Mouse (Mus musculus): Measurements from ENCODE around the gene Olfr1123. TPM values are rescaled to one million over a fixed set of nuclear protein-coding genes. Genes with fewer than 3 reads are reported as not detected.
"Not testable (repeated sequence)": the region's sequence is repeated elsewhere in the genome, so short reads cannot be mapped to it uniquely, and the experiment has no call there.

Olfr1123 gene
- total RNA-seq (2021) = not detected
- long read RNA-seq, experiment 1 = 0 reads
- long read RNA-seq, experiment 2 = 0 reads

GRCm38 (mm10) chr2:87416335-87416734 is at the start of gene Olfr1123:
Olfr1123 (plus strand) TSS chr2:87416635.
- H3K4me3 ChIP-seq = no peak within 1 kb of the TSS
- no peak within 1 kb of the TSS for H3K27ac ChIP-seq
- TF ChIP-seq CTCF (IDR thresholded peaks at IDR 0.05) = no peak
- DNase-seq (ENCODE audit: extremely low spot score in 1 of 2, low spot score in 2 of 2) = no peak
- intact Hi-C loops (cut with DNase I) = no loop called here

- no peak within 1 kb of the TSS for H3K27ac ChIP-seq
- no peak within 1 kb of the TSS for H3K4me3 ChIP-seq
- no peak for TF ChIP-seq CTCF (IDR thresholded peaks at IDR 0.05)
- DNase-seq (ENCODE audit: extremely low spot score in 1 of 2, low spot score in 2 of 2) = no peak
- intact Hi-C loops (cut with DNase I) = no loop called here
Measured at GRCm38 (mm10) chr2:87369595-87369994, 46.8 kb upstream of the Olfr1123 start, which contains the start of gene Olfr1121. Olfr1121 (plus strand) TSS chr2:87369895.

GRCm38 (mm10) chr2:87371726-87372125 is 44.7 kb upstream of the Olfr1123 start:
- Histone ChIP-seq H3K4me3 (no peak overlapping the region), H3K27ac (no peak overlapping the region)
- no peak for TF ChIP-seq CTCF (IDR thresholded peaks at IDR 0.05)
- intact Hi-C loops (cut with DNase I) = no loop called here
- no peak for DNase-seq (ENCODE audit: extremely low spot score in 1 of 2, low spot score in 2 of 2)

GRCm38 (mm10) chr2:87383935-87384334 is 32.5 kb upstream of the Olfr1123 start:
- H3K4me3 ChIP-seq = no peak overlapping the region
- intact Hi-C loops (cut with DNase I) = no loop called here
- no peak for DNase-seq (ENCODE audit: extremely low spot score in 1 of 2, low spot score in 2 of 2)
- H3K27ac ChIP-seq = no peak overlapping the region
- no peak for TF ChIP-seq CTCF (IDR thresholded peaks at IDR 0.05)

- no peak for DNase-seq (ENCODE audit: extremely low spot score in 1 of 2, low spot score in 2 of 2)
- no peak for TF ChIP-seq CTCF (IDR thresholded peaks at IDR 0.05)
- no peak within 1 kb of the TSS for H3K4me3 ChIP-seq
- H3K27ac ChIP-seq = no peak within 1 kb of the TSS
- intact Hi-C loops (cut with DNase I) = no loop called here
Measured at GRCm38 (mm10) chr2:87385549-87385948, 30.9 kb upstream of the Olfr1123 start, which contains the start of gene Olfr1122. Olfr1122 (plus strand) TSS chr2:87385849.

- not testable (repeated sequence) for H3K27ac ChIP-seq, H3K4me3 ChIP-seq
- intact Hi-C loops (cut with DNase I) = loop anchor here (10.0 kb wide), 1 partner anchor 381 kb away; the partner anchor contains the start of gene Olfr152
- peak in 1 of 2 experiments; percentile 10 for DNase-seq (ENCODE audit: extremely low spot score in 1 of 2, low spot score in 2 of 2)
Measured at GRCm38 (mm10) chr2:87393605-87394004, 22.8 kb upstream of the Olfr1123 start.

- intact Hi-C loops (cut with DNase I) = loop anchor here (10.0 kb wide), 1 partner anchor 380 kb away; the partner anchor contains the start of gene Olfr152
- not testable (repeated sequence) for H3K4me3 ChIP-seq; H3K27ac ChIP-seq; DNase-seq (ENCODE audit: extremely low spot score in 1 of 2, low spot score in 2 of 2)
- TF ChIP-seq CTCF (IDR thresholded peaks at IDR 0.05) = peak; percentile 34
Measured at GRCm38 (mm10) chr2:87394686-87395085, 21.7 kb upstream of the Olfr1123 start.

GRCm38 (mm10) chr2:87429975-87430374 is 13.5 kb downstream of the Olfr1123 start, which contains the start of gene Olfr1124:
Olfr1124 (plus strand) TSS chr2:87430275.
- intact Hi-C loops (cut with DNase I) = no loop called here
- no peak for TF ChIP-seq CTCF (IDR thresholded peaks at IDR 0.05)

GRCm38 (mm10) chr2:87437731-87438130 is 21.3 kb downstream of the Olfr1123 start:
- intact Hi-C loops (cut with DNase I) = no loop called here
- Histone ChIP-seq H3K4me3 (no peak overlapping the region), H3K27ac (no peak overlapping the region)
- no peak for TF ChIP-seq CTCF (IDR thresholded peaks at IDR 0.05)
- no peak for DNase-seq (ENCODE audit: extremely low spot score in 1 of 2, low spot score in 2 of 2)

More at GRCm38 (mm10) chr2:87429975-87430374, 13.5 kb downstream of the Olfr1123 start, which contains the start of gene Olfr1124:
- Histone ChIP-seq H3K27ac (no peak within 1 kb of the TSS), H3K4me3 (no peak within 1 kb of the TSS)
- DNase-seq (ENCODE audit: extremely low spot score in 1 of 2, low spot score in 2 of 2) = no peak

GRCm38 (mm10) chr2:87453662-87454061 is 37.2 kb downstream of the Olfr1123 start, which contains the start of gene Olfr1126:
Olfr1126 (plus strand) TSS chr2:87453962.
- no peak within 1 kb of the TSS for H3K27ac ChIP-seq
- DNase-seq (ENCODE audit: extremely low spot score in 1 of 2, low spot score in 2 of 2) = no peak
- no peak within 1 kb of the TSS for H3K4me3 ChIP-seq
- intact Hi-C loops (cut with DNase I) = no loop called here
- no peak for TF ChIP-seq CTCF (IDR thresholded peaks at IDR 0.05)

- H3K4me3 ChIP-seq = no peak overlapping the region
- no peak for DNase-seq (ENCODE audit: extremely low spot score in 1 of 2, low spot score in 2 of 2)
- no peak for TF ChIP-seq CTCF (IDR thresholded peaks at IDR 0.05)
- no peak overlapping the region for H3K27ac ChIP-seq
- intact Hi-C loops (cut with DNase I) = no loop called here
Measured at GRCm38 (mm10) chr2:87461769-87462168, 45.3 kb downstream of the Olfr1123 start.

Other genes with a start within 250 kb of the Olfr1123 start
- not detected for gene Olfr1112, start 228.8 kb upstream of the Olfr1123 start, total RNA-seq (2021)
- not detected for gene Olfr1113, start 207.7 kb upstream of the Olfr1123 start, total RNA-seq (2021)
- not detected for gene Olfr1115, start 168.6 kb upstream of the Olfr1123 start, total RNA-seq (2021)
- gene Olfr1116, start 149.1 kb upstream of the Olfr1123 start, total RNA-seq (2021) = not detected
- not detected for gene Olfr1118, start 109.1 kb upstream of the Olfr1123 start, total RNA-seq (2021)
- gene Olfr1120, start 61.8 kb upstream of the Olfr1123 start, total RNA-seq (2021) = not detected
- not detected for gene Olfr1121, start 46.7 kb upstream of the Olfr1123 start, total RNA-seq (2021)
- gene Olfr1122, start 30.8 kb upstream of the Olfr1123 start, total RNA-seq (2021) = under 1 TPM in 1 of 2 experiments, not detected in 1; 0.11 TPM
- gene Olfr1124, start 13.6 kb downstream of the Olfr1123 start, total RNA-seq (2021) = not detected
- gene Olfr1126, start 37.3 kb downstream of the Olfr1123 start, total RNA-seq (2021) = not detected
- not detected for gene Pramel7, start 80.5 kb downstream of the Olfr1123 start, total RNA-seq (2021)
- not detected for gene Pramel6, start 89.9 kb downstream of the Olfr1123 start, total RNA-seq (2021)
- gene Olfr153, start 115.2 kb downstream of the Olfr1123 start, total RNA-seq (2021) = under 1 TPM in 1 of 2 experiments, not detected in 1; 0.37 TPM
- gene Olfr1128, start 128.9 kb downstream of the Olfr1123 start, total RNA-seq (2021) = not detected
- gene Olfr1129, start 157.3 kb downstream of the Olfr1123 start, total RNA-seq (2021) = not detected
- gene Olfr1130, start 189.6 kb downstream of the Olfr1123 start, total RNA-seq (2021) = not detected
- gene Olfr1131, start 210.5 kb downstream of the Olfr1123 start, total RNA-seq (2021) = not detected
- not detected for gene Olfr1132, start 220.9 kb downstream of the Olfr1123 start, total RNA-seq (2021)
- gene Olfr1133, start 230.7 kb downstream of the Olfr1123 start, total RNA-seq (2021) = not detected
- gene Olfr1134, start 241.8 kb downstream of the Olfr1123 start, total RNA-seq (2021) = not detected